Mouse (Mus musculus) adrenal gland, postnatal 4 days (tissue): Measurements from ENCODE around the gene Ptpn14. TPM values are rescaled to one million over a fixed set of nuclear protein-coding genes. Genes with fewer than 3 reads are reported as not detected.

ENCODE experiments used
- DNase-seq, 2 experiments: peaks; one replicate each; pipeline ENCODE4 v3.0.0; 2021 to 2022; ENCODE audit warnings: low spot score in 2 of 2, mixed read lengths in 2 of 2
- total RNA-seq, 2 experiments: library from RNA; stranded (reverse); gene quantifications; 2 replicates each; pipeline ENCODE4 v1.2.3; 2021

Gene Ptpn14
- total RNA-seq, 2 experiments from 2014 or later, result 20.7 to 33.7 TPM

- DNase-seq, result no peak
Measured at GRCm38 (mm10) chr1:189803742-189804141, 75.7 kb downstream of the Ptpn14 start.

GRCm38 (mm10) chr1:189806533-189807297 lies 78.6 kb downstream of the Ptpn14 start:
- no peak for DNase-seq

- DNase-seq, result no peak
Measured at GRCm38 (mm10) chr1:189808015-189808414, 79.9 kb downstream of the Ptpn14 start.

GRCm38 (mm10) chr1:189808453-189808852 lies 80.4 kb downstream of the Ptpn14 start:
- no peak for DNase-seq

- no peak for DNase-seq
Measured at GRCm38 (mm10) chr1:189811778-189812177, 83.7 kb downstream of the Ptpn14 start.

GRCm38 (mm10) chr1:189814385-189814784 lies 86.3 kb downstream of the Ptpn14 start:
- DNase-seq, result no peak

- DNase-seq, result no peak
Measured at GRCm38 (mm10) chr1:189817089-189817488, 89.0 kb downstream of the Ptpn14 start.

GRCm38 (mm10) chr1:189817810-189818209 lies 89.7 kb downstream of the Ptpn14 start:
- DNase-seq, result no peak

- DNase-seq, result no peak
Measured at GRCm38 (mm10) chr1:189820111-189820510, 92.0 kb downstream of the Ptpn14 start.

- no peak for DNase-seq
Measured at GRCm38 (mm10) chr1:189824436-189824835, 96.4 kb downstream of the Ptpn14 start.

GRCm38 (mm10) chr1:189830391-189830790 lies 102.3 kb downstream of the Ptpn14 start:
- DNase-seq, result no peak

- DNase-seq, result no peak
Measured at GRCm38 (mm10) chr1:189830797-189831232, 102.7 kb downstream of the Ptpn14 start.

GRCm38 (mm10) chr1:189833351-189833750 lies 105.3 kb downstream of the Ptpn14 start:
- DNase-seq, result no peak

GRCm38 (mm10) chr1:189834166-189834565 lies 106.1 kb downstream of the Ptpn14 start:
- DNase-seq, result no peak

- no peak for DNase-seq
Measured at GRCm38 (mm10) chr1:189846319-189846718, 118.3 kb downstream of the Ptpn14 start.

GRCm38 (mm10) chr1:189849550-189849949 lies 121.5 kb downstream of the Ptpn14 start:
- no peak for DNase-seq

- DNase-seq, result no peak
Measured at GRCm38 (mm10) chr1:189852051-189852450, 124.0 kb downstream of the Ptpn14 start.

- no peak for DNase-seq
Measured at GRCm38 (mm10) chr1:189852456-189852855, 124.4 kb downstream of the Ptpn14 start.

GRCm38 (mm10) chr1:189854646-189855045 lies 126.6 kb downstream of the Ptpn14 start:
- DNase-seq, result no peak

- DNase-seq, result no peak
Measured at GRCm38 (mm10) chr1:189855739-189856138, 127.7 kb downstream of the Ptpn14 start.

- DNase-seq, result no peak
Measured at GRCm38 (mm10) chr1:189858377-189858776, 130.3 kb downstream of the Ptpn14 start.

- no peak for DNase-seq
Measured at GRCm38 (mm10) chr1:189860112-189860941, 132.3 kb downstream of the Ptpn14 start.
